Mouse (Mus musculus) liver, embryonic 14.5 days (tissue): Measurements from ENCODE around the gene Sccpdh.
"Not testable (repeated sequence)": the region's sequence is repeated elsewhere in the genome, so short reads cannot be mapped to it uniquely, and the experiment has no call there.

ENCODE experiments used
- CTCF ChIP-seq: IDR thresholded peaks from 2 replicates; pipeline ENCODE4 v1.5.1; 2016; ENCODE audit warnings: antibody characterized with exemption, low read depth, control low read depth
- EP300 ChIP-seq: IDR thresholded peaks from 2 replicates; pipeline ENCODE4 v1.6.1; 2016; ENCODE audit warnings: antibody characterized with exemption, low read depth

GRCm38 (mm10) chr1:179682753-179683152, 14.7 kb downstream of the Sccpdh start:
- not testable (repeated sequence) for TF ChIP-seq CTCF, EP300
